In the genomic region with DNA sequence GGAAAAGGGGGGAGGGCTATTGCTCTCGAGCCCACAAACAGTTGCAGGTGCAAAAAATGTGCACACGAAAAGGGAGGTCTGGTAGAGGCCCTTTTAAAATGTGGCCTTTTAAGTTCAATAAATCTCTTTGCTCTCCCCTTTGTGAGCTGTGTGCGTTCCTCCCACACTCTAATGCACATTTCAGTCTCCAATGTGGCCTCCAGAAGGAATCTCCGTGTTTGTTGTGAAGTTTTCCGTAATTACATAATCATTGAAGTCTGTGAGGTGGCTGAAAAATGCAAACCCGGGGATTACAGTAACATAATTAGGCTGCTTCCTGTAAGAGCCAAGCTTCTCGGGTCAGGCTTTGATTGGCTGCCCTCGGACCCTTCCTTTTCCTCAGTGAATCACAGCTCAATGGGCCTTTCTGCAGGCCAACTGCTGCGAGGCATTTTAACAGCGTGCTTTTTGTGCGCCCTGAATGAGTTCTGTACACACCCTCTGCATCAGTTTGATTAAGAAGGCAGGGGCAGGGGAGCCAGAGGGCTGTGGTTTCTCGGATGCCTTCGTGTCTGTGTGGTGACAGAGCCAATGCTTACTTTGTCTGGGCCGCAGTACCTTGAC, we compare ENCODE assay signal across 8 mouse cellular contexts.
A peak's percentile ranks its signal among the peaks of the same experiment; 100 is the strongest.
DNase-seq lines count a peak whose midpoint lies in the region; ATAC-seq lines count a peak whose summit lies in the region.

No protein-coding gene starts in this region.

- ATAC-seq in kidney, embryonic 14.5 days (ENCODE audit: low FRiP score, low TSS enrichment), result peak; percentile 49; the same call in 1 of the 2 replicates
- peak; percentile 61; the same call in 1 of the 2 replicates for ATAC-seq in hindbrain, embryonic 13.5 days (ENCODE audit: low FRiP score)
- ATAC-seq in neural tube, embryonic 11.5 days (ENCODE audit: insufficient read depth, low FRiP score, low TSS enrichment), result peak; percentile 89

- no peaks in the 10 kb centered on the region for H3K36me3 ChIP-seq in kidney, embryonic 14.5 days (ENCODE audit: control insufficient read depth, insufficient read depth, low read length)
- no peaks in the 10 kb centered on the region for H3K36me3 ChIP-seq in hindbrain, embryonic 13.5 days
- H3K36me3 ChIP-seq in neural tube, embryonic 11.5 days (ENCODE audit: control insufficient read depth, insufficient read depth, low read length), result no peaks in the 10 kb centered on the region

- no peaks in the 10 kb centered on the region for H3K9me3 ChIP-seq in kidney, embryonic 14.5 days (ENCODE audit: control insufficient read depth, low read length)
- no peaks in the 10 kb centered on the region for H3K9me3 ChIP-seq in hindbrain, embryonic 13.5 days
- no peaks in the 10 kb centered on the region for H3K9me3 ChIP-seq in neural tube, embryonic 11.5 days (ENCODE audit: control insufficient read depth, low read length)

- 0 out of 2 replicates have a peak, but pooled peaks cover 4% of the 10 kb centered on the region for H3K4me1 ChIP-seq in kidney, embryonic 14.5 days (ENCODE audit: control insufficient read depth, insufficient read depth, low read length)
- peaks cover 9% of the 10 kb centered on the region for H3K4me1 ChIP-seq in hindbrain, embryonic 13.5 days (replicated peaks)
- H3K4me1 ChIP-seq in neural tube, embryonic 11.5 days (ENCODE audit: control insufficient read depth, insufficient read depth, low read length), result peaks cover 4% of the 10 kb centered on the region

- no peak overlapping the region for H3K4me2 ChIP-seq in kidney, embryonic 14.5 days (replicated peaks; ENCODE audit: low read depth, low read length)
- H3K4me2 ChIP-seq in hindbrain, embryonic 13.5 days, result peak overlapping the region; percentile 11
- peak overlapping the region; percentile 15 for H3K4me2 ChIP-seq in neural tube, embryonic 11.5 days (ENCODE audit: low read depth)

- H3K27me3 ChIP-seq in kidney, embryonic 14.5 days (ENCODE audit: control insufficient read depth, insufficient read depth, low read length), result no peaks in the 10 kb centered on the region
- no peaks in the 10 kb centered on the region for H3K27me3 ChIP-seq in hindbrain, embryonic 13.5 days
- H3K27me3 ChIP-seq in neural tube, embryonic 11.5 days (ENCODE audit: control insufficient read depth, insufficient read depth, low read length), result no peaks in the 10 kb centered on the region

- H3K9ac ChIP-seq in kidney, embryonic 14.5 days (ENCODE audit: low read depth, low read length), result no peak overlapping the region
- H3K9ac ChIP-seq in hindbrain, embryonic 13.5 days, result no peak overlapping the region
- no peak overlapping the region for H3K9ac ChIP-seq in neural tube, embryonic 11.5 days (ENCODE audit: low read length)

- no peak overlapping the region for H3K27ac ChIP-seq in kidney, embryonic 14.5 days (ENCODE audit: low read depth, low read length)
- H3K27ac ChIP-seq in hindbrain, embryonic 13.5 days, result no peak overlapping the region
- no peak overlapping the region for H3K27ac ChIP-seq in neural tube, embryonic 11.5 days (ENCODE audit: low read depth, low read length)

- no peak overlapping the region for H3K4me3 ChIP-seq in kidney, embryonic 14.5 days (ENCODE audit: low read length)
- no peak overlapping the region for H3K4me3 ChIP-seq in hindbrain, embryonic 13.5 days
- no peak overlapping the region for H3K4me3 ChIP-seq in neural tube, embryonic 11.5 days (ENCODE audit: low read depth, low read length)

- WGBS in kidney, embryonic 14.5 days, result 29% methylated on average over 14 of the region's 14 CpGs
- WGBS in hindbrain, embryonic 13.5 days, result 29% methylated on average over 14 of the region's 14 CpGs
- 29% methylated on average over 14 of the region's 14 CpGs for WGBS in neural tube, embryonic 11.5 days

- no peak for DNase-seq in kidney, postnatal 14 days
- DNase-seq in embryo, embryonic 9.5 days (ENCODE audit: extremely low spot score), result peak; percentile 17
- peak; percentile 48 for DNase-seq in neural tube, embryonic 11.5 days (ENCODE audit: low spot score)
- no peak for DNase-seq in gastrocnemius, postnatal 4 days (ENCODE audit: low spot score in 2 of 2)
- no peak for DNase-seq in thymus, postnatal 0 days (ENCODE audit: low spot score)
- no peak for DNase-seq in thymus, postnatal 4 days

Comparison
In these comparisons a context has a peak if more than half of its experiments do, and no peak if none do; other contexts are left out.
1. DNase-seq: peak in embryo, embryonic 9.5 days (single experiment) and neural tube, embryonic 11.5 days (single experiment); none in kidney, postnatal 14 days (single experiment), gastrocnemius, postnatal 4 days (0 of 2), thymus, postnatal 0 days (single experiment) and thymus, postnatal 4 days (single experiment).
2. Peak in every context shown above with its lines, with median percentiles within 50 percentile points of each other: ATAC-seq.